Mouse (Mus musculus) 3134 (cell line): Measurements from ENCODE around the gene E2f2.

ENCODE experiments used
- DNase-seq: peaks from one replicate; pipeline ENCODE4 v3.0.0-alpha.2; 2011; ENCODE audit warnings: low spot score; ENCODE audit not compliant: insufficient read length; ENCODE audit errors: extremely low read depth

Gene E2f2

DNA sequence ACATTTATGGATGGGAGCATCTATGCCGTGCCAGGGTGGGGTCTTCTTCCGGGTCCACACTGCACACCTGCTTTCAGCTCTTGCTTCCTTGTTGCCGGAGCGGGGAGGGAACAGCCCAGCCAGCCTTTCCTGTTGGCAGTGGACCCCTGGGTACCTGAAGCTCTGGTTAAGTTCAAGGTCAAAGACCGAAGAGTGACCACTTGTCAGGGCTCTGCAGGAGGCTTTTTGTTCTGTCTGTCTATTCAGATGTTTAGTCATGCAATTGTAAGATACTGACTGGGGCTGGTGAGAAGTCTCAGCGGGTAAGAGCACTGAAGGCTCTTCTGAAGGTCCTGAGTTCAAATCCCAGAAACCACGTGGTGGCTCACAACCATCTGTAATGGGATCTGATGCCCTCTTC is 26.7 kb downstream of the E2f2 start:
- no peak for DNase-seq

DNA sequence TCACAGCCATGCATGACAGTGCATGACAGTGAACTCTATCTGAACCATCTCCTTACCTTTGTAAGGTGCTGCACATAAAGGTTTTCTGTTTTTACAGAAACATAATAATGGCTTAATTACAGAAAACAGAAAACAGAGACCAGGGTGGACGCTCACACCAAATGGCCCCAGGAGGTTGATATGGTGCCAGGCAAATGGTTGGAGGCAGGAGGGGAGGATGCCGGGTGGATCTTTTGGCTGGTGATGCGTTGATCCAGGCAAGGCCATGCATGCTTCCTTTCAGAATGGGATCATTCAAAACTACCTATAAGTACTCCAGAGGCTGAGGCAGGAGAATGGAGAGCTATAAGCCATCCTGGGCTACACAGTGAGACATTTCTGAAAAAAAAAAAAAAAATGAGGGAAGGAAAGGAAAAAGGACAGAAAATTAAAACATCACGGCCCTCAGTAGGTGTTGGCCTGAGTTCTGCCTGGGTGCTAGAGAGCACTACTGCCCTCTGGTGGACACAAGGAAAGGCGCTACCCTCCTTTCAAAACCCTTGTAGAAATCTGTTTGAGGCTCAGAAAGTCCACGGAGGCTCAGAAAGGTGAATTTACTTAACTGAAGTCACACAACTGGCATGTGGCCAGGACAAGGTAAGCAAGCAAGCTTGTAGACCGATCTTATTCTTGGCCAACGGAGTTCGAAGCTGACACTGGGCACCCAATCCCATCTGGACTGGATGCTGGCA is 27.5 kb downstream of the E2f2 start:
- DNase-seq: no peak

DNA sequence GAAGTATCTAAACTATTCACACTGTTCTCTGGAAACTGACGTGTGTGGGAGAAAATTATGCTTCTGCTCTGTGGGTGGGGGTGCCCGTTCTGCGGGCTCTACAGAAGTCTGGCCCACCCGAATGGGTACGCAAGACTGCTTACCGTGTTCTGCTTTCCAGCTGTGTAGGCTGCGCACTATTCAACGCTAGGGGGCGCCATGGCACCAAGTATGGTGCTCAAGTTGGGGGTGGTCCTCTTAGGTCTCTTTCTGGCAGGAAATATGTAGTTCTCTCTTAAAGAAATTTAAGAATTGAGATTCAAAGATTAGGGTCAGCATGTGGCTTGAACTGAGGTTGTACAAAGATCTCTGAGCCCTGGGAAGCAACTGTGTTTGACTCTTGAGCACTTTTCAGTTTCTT is 30.3 kb downstream of the E2f2 start:
- no peak for DNase-seq

DNA sequence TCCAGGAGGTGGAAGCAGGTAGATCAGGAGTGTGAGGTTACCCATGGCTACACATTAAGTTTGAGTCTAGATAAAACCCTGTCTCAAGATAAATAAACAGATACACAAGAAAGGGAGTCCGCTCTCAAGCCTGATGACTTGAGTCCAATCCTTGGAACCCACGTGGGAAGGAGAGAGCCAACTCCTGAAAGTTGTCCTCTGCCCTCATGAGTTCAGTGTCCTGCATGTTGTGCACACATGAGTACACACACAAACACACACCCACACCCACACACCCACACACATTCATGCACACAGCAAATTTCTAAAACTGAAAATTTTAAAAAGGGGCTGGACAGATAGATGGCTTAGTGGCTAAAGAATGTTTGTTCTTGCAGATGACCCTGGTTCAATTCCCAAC is 32.6 kb downstream of the E2f2 start:
- no peak for DNase-seq

DNA sequence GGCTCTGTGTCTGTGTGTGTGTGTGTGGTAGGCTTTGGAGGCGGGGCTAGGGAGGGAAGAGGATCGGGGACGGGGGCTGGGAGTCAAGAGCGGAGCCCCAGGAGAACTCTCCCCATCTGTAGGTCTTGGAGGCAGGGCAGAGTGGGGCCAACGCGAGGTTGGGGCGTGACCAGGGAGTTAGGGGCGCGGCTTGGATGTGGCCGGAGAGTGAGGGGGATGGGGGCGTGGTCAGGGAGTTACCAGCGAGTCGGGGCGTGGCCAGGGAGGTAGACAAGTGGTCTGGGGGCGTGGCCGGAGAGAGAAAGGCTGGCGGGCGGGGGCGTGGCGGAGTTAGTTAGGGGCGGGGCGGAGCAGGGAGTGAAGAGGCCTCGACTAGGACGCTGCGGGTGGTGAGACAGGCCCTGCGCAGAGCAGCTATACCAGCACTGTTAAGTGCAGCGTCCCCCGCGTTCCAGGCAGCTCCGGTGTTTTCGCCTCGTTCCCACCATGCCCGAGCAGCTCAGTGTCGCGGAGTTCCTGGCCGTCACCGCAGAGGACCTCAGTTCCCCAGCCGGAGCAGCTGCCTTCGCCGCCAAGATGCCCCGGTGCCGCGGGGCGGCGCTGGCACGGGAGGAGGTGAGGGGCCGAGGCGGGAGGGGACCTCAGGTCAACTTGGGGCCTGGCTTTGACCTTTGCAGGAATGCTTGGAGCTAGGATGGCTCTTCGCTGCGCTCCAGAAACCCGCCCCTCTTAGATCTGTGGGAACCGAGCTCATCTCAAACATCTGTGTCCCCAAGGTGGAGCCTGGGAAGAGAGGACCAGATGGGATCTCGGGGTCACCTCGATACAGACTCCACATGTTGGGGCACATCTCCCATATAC is 34.1 kb downstream of the E2f2 start, which contains the start of gene Asap3:
TSS of gene Asap3 (plus strand) at position 333 of the 861 bp plus-strand sequence.
- peak; percentile 97 for DNase-seq

DNA sequence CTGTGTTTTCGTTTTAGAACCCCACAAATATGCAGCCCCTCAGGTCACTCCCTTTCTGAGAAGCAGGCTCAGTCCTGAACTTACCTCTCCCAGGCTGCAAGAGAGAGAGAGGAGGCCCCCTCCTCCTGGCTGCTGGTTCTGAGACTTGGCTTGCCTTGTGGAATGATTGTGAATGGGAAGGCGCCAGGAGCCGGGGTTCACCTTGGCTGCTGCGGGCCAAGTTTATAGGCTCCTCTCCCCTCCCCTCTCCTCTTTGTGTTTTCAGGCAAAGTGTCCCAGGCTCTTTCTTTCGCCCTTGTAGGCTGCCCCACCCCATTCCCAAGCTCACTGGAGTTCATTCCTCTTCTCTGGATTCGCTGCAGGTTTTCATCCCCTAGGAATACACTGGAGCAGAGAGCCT is 34.7 kb downstream of the E2f2 start:
- DNase-seq: peak; percentile 49

DNA sequence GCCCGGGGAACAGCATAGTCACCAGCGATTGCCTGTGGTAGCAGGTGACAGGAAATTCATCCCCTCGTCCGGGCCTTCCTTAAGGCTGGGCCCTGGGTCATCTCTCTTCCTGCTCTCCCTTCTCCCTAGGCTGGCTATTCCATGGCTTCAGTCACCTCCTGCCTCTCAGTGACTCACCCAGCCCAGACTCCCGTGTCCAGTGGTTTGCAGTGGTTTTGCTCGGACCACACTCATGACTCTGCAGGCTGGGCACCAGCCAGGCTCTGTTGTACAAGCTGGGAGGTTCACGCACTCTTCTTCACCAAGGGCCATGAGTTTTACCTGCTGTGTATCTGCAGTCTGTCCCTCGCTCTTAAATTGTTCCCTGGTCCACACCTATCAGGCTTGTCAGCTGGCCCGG is 38.7 kb downstream of the E2f2 start:
- DNase-seq: peak; percentile 81

DNA sequence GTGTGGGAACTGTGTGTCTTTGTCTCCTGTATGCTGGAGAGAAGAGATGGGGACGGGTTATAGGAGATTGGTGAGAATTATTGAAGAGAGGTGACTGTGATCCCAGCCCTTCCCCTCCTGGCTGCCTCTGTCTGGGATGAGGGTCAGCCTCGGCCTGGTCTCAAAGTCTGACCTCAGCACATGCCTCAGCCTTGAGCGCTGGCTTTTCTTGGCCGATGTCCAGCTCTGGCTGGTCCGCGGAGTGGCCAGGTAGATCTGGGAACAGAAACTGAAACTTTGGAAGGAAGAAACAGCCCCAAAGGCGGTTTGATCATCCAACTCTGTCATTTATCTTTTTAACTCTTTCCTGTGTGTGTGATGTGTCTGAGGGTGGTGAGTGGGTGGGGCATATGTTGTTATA is 41.4 kb downstream of the E2f2 start:
- no peak for DNase-seq

DNA sequence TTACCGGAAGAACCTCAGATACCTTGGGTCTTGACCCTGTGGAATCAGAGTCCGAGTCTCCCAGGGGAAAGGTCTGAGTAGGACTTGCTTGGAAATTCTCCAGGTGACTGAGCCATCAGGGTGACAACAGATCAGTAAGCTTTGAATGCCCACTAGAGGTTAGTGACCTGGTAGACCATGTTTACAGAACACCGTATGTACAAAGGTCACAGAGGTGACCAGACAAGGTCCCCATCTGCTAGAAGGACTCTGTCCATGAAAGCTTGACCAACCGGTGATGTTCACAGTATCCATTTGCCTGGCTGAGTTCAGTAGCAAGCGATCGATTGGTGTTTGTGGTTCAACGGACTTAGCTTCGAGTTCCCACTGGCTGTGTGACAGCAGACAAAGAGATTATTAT is 42.6 kb downstream of the E2f2 start:
- DNase-seq: no peak

DNA sequence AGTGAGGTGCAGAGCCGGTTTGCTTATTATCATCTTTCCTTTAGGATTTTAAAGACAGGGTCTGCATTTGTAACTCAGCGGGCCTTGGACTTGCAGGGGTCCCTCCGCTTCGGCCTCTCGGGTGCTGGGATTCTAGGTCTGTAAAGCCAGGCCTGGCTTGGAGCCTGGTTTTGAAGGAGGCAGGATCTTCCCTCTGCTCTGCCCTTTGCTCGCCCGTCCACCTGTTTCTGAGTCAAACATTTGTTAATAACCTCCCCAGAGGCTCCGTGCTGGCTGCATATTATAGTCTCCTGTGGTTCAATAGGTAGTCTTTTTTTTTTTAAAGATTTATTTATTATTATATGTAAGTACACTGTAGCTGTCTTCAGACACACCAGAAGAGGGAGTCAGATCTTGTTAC is 43.4 kb downstream of the E2f2 start:
- DNase-seq: no peak

DNA sequence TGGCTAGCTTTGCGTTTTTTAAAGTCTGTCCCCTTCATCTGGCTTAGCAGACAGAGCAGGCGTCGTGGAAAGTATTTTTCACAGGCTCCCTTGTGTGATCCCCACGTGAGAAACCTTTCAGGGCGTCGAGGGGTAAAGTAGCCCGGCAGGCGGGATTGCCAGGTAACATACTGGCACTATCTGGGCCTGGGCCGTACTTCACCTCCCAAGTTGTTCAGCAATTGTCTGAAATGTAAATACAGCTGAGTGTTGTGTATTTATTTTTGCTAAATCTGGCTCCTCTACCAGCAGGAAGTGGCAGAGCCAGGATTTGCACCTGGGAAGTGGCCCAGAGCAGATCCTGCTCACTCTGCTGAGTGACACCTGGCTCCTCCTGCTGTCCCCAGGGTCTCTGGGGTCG is 44.9 kb downstream of the E2f2 start:
- DNase-seq: no peak

DNA sequence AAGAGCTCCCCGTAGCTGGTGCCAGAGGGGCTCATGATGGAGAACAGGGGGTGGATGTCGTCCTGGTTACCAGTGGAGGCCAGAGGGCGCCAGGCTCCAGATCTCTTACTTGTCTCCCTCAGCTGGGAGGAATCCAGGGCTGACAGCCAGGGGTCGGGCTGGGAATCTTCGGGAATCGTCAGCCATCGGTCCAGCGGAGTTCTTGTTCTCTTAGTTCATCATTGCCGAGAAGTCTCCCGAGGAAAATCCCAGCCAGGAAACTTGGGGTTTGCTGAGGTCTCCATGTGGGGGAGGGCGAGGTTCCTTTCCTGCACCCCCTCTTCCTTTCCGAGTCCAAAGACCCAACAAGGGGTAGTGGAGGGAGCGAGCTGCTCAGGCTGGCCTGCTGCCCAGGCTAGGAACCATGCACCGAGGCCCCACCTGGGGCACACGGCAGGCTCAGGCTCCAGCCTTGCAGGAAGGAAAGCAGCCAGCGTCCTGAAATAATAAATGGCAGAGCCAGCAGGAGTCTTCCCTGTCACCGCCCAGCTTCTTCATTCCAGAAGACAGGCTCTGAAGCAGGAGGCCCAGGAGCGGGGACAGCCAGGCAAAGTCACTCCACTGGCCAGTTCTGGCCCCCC is 46.5 kb downstream of the E2f2 start:
- DNase-seq: no peak

DNA sequence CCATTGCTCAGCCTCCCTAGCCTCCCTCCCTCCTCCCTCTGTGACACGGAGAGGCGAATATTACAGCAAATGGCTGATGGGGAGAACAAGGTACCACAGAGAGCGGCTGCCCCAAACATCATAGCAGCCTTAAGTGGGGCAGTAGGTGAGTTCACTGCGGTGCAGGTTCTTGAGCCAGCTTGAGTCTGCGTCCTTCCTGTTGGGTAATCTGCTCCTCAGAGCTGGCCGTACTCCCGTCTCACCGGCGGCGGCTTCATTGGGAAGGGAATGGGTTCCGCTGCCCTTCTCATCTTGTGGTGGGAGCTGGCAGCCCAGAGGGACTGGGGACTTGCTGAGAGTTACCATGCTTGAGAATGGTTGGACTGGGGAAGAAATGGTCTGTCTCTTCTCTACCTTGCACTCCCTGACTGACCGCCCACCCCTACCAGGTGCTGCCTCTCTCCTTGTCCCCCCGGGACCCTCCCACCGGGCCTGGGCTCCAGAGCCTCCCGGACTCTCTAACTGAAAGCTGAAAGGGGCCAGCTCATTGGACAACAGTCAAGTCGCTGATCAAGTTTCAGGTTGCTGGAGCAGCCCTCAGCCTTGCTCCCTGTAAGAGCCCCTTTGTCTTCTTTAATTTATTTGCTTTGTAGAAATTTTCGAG is 48.1 kb downstream of the E2f2 start:
- DNase-seq: no peak

DNA sequence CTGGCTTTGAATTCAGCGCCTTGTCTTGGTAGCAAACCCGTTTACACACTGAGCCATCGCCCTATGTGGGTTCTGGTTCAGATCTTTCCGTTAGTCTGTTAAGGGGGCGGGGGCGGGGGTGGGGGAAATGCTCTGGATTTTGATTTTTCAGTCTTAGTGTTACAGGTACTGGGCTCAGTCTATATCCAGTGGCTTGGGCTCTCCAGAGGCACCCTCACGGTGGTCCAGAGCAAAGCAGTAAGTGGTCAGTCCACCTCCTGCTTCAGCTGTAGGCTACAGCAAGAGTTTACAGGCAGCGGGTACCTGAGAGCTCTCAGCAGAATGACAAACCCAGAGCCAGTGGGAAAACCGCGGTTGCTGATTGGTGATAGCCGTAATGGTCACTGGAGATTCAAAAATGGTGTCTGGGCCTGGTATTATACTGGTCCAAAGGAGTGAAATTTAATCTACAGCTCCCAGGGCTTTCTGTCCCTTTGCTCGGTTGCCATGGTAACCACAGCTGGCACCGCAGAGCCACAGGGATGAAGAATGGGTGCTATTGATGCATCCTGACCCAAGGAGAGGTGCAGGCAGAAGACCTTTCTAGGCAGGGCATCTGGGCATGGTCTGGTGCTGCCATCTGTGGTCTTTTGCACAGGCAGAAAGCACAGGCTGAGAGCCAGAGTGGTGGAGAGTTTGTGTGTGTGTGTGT is 51.5 kb downstream of the E2f2 start:
- no peak for DNase-seq

DNA sequence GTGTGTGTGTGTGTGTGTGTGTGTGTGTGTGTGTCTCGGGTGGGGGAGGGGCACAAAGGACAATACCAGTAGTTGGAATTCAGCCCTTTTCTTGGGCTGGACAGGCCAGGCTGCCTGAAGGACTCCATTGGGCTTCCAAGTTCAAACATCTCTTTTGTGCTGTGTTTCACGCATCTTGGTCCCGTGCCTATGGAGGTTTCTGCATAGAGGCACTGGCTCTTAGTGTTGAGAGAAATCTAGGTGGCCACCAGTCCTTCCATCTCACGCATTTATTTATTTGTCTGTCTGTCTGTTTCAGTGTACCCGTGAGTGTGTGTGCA is 52.0 kb downstream of the E2f2 start:
- no peak for DNase-seq

DNA sequence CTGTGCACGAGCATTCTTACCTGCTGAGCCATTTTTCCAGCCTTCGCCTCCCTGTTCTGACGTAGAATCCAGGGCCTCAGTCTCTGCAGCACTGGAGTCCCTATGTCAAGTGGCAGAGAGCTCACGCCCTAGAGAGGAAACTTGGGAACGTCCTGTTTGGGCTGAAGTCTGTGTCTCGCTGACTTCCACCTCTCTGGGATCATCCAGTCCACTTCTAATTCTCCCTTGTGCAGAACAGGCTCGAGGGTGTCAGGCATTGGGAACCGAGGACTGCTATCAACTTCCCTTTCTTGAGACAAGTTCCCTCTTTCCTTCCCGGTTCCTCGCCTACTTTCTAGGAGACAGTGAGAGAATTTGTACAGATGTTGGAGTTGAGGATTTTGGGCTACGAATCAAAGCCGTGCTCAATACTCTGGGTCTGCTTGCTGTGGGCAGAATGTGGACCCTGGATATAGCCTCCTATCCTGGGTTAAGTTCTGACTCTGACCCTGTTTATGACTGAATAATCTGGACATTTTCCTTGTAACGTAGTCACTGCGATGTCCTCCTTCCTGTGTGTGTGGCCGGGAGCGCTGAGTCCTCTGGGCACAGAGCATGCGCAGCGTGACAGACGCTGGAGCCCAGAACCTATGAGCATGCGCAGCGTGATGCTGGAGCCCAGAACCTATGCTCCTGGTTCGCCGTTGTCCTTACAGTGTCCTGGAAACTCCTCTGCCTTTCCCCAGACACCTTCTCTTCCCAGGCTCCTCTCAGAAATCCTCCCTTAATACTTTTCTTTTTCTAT is 52.7 kb downstream of the E2f2 start:
- DNase-seq: no peak

DNA sequence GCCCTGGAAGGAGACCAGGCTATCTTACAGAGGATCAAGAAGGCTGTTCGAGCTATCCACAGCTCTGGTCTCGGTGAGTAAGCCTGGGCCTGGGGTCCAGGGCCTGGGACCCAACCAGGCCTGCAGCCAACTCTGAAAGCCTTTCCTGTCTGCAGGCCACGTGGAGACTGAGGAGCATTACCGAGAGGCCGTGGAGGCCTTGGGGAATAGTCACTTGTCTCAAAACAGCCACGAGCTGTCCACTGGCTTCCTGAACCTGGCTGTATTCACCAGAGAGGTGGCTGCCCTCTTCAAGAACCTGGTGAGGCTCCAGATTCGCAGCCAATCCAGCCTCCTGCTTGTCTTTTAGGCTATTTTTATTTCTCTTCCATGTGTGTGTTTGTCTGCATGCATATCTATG is 55.2 kb downstream of the E2f2 start:
- DNase-seq: peak; percentile 35

DNA sequence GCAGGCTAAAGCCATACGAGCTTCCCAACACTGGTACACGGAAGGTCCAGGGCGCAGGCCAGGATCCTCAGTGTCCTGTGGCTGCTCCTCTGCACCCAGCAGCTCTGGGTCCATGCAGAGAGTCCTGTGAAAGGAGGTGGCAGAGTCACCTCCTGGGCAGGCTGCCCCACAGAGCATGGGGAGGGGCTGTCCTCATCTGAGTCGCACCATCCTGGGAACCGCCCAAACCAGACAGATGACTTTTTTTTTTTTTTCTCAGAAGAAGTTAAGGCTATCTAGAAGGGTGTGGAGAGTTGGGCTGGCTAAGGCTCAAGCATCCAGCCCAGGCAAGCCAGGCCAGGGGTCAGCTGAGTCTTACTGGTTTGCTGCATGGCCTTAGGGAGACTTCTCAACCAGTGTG is 56.4 kb downstream of the E2f2 start:
- peak; percentile 63 for DNase-seq

DNA sequence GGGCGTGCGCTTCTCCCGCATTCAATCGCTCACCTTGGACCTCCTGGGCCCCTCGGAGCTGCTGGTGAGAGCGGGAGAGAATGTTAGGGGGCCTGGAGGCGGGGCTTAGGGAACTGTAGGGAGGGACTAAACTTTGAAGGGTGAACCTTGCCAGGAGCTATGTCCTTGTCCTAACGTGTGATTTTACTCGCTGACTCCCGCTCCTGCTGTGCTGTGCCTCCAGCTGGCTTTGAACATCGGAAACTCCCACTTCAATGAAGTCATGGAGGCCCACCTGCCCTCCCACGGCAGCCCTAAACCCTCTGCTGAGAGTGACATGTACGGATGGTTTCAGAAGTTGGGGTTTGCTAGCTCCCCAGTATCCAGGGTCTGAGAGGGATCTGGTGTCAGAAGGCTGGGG is 66.5 kb downstream of the E2f2 start:
- no peak for DNase-seq

DNA sequence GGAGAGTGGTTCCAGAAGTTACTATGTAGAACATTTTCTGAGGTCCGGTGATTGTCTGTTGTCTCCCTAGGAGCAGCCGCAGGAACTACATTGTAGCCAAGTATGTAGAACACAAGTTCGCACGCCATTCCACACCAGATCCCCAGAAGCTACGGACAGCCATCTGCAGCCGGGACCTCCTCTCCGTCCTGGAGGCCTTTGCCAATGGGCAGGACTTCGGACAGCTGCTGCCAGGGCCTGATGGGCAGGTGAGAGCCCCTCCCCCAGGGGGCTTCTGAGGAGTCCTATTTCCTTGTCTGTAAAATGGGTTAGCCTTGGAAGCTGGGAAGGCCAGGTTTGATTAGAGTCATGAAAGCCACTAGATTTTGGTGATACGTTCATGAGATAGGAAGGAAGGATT is 66.9 kb downstream of the E2f2 start:
- DNase-seq: no peak
